ENCODE assay signal across 8 mouse cellular contexts in genomic region chr19:32755792-32756635, GRCm38 (mm10). TPM values are rescaled to one million over a fixed set of nuclear protein-coding genes. Genes with fewer than 3 reads are reported as not detected.
A peak's percentile ranks its signal among the peaks of the same experiment; 100 is the strongest.
DNase-seq lines count a peak whose midpoint lies in the region; ATAC-seq and TF ChIP-seq lines count a peak whose summit lies in the region.

No protein-coding gene starts in this region.

- TF ChIP-seq CTCF in testis, adult 2 months (IDR thresholded peaks at IDR 0.05; ENCODE audit: control insufficient read depth, insufficient read depth, insufficient replicate concordance, low read depth, low read length), result no peak; the same call in 1 of the 2 replicates

- H3K4me2 ChIP-seq in heart, embryonic 16.5 days (ENCODE audit: low read depth, low read length), result peak overlapping the region; percentile 98
- H3K4me2 ChIP-seq in liver, embryonic 16.5 days (ENCODE audit: low read depth, low read length), result peak overlapping the region; percentile 100
- peak overlapping the region; percentile 94 for H3K4me2 ChIP-seq in neural tube, embryonic 13.5 days

- DNase-seq in CD8-positive naive resting alpha-beta T cell, adult 2 months (ENCODE audit: low read depth in 2 of 2, low spot score in 2 of 2), result peak; percentile 89 to 94
- peak; percentile 96 for DNase-seq in c-Kit-positive CD71-negative TER-119-negative erythroid progenitor cells, embryonic 14.5 days (ENCODE audit: low read depth)
- peak; percentile 96 for DNase-seq in forebrain, embryonic 10.5 days (ENCODE audit: extremely low spot score, low spot score)
- peak; percentile 98 to 99 for DNase-seq in kidney, postnatal 36 days

- H3K27ac ChIP-seq in forebrain, embryonic 10.5 days, result peak overlapping the region; percentile 98
- peak overlapping the region; percentile 99 for H3K27ac ChIP-seq in heart, embryonic 16.5 days (ENCODE audit: low read length)
- H3K27ac ChIP-seq in liver, embryonic 16.5 days (ENCODE audit: low read length), result peak overlapping the region; percentile 92
- H3K27ac ChIP-seq in neural tube, embryonic 13.5 days (replicated peaks), result peak overlapping the region; percentile 99
- peak overlapping the region; percentile 99 for H3K27ac ChIP-seq in testis, adult 2 months (ENCODE audit: control insufficient read depth, insufficient read depth, low read depth, low read length)

- peaks cover under 1% of the 10 kb centered on the region; the same call in 1 of the 2 replicates for H3K36me3 ChIP-seq in forebrain, embryonic 10.5 days (replicated peaks)
- H3K36me3 ChIP-seq in heart, embryonic 16.5 days (ENCODE audit: control insufficient read depth, insufficient read depth), result no peaks in the 10 kb centered on the region
- no peaks in the 10 kb centered on the region for H3K36me3 ChIP-seq in liver, embryonic 16.5 days (ENCODE audit: control insufficient read depth, insufficient read depth)
- no peaks in the 10 kb centered on the region for H3K36me3 ChIP-seq in neural tube, embryonic 13.5 days
- H3K36me3 ChIP-seq in testis, adult 2 months (ENCODE audit: control insufficient read depth, insufficient read depth, low read length), result no peaks in the 10 kb centered on the region

- peaks cover 15% of the 10 kb centered on the region for H3K27me3 ChIP-seq in forebrain, embryonic 10.5 days (ENCODE audit: poor library complexity, severe bottlenecking)
- no peaks in the 10 kb centered on the region for H3K27me3 ChIP-seq in heart, embryonic 16.5 days (ENCODE audit: control insufficient read depth, insufficient read depth, low read length)
- H3K27me3 ChIP-seq in liver, embryonic 16.5 days (ENCODE audit: control insufficient read depth, insufficient read depth, low read depth, low read length), result peaks cover 3% of the 10 kb centered on the region; the same call in 1 of the 2 replicates
- no peaks in the 10 kb centered on the region for H3K27me3 ChIP-seq in neural tube, embryonic 13.5 days
- H3K27me3 ChIP-seq in testis, adult 2 months (ENCODE audit: control insufficient read depth, insufficient read depth, low read length), result no peaks in the 10 kb centered on the region

- TF ChIP-seq POLR2A in testis, adult 2 months (IDR thresholded peaks at IDR 0.05; ENCODE audit: control insufficient read depth, low read depth, low read length), result peak; percentile 48; the same call in 1 of the 2 replicates

- under 1% methylated on average over 53 of the region's 53 CpGs for WGBS in forebrain, embryonic 10.5 days
- WGBS in heart, embryonic 16.5 days, result under 1% methylated on average over 53 of the region's 53 CpGs
- WGBS in liver, embryonic 16.5 days (ENCODE audit: insufficient replicate concordance), result under 1% methylated on average over 51 of the region's 53 CpGs
- WGBS in neural tube, embryonic 13.5 days, result under 1% methylated on average over 53 of the region's 53 CpGs

- peak; percentile 78 for ATAC-seq in heart, embryonic 16.5 days (replicated peaks; ENCODE audit: extremely low read depth, insufficient read depth, low FRiP score)
- ATAC-seq in liver, embryonic 16.5 days (ENCODE audit: low read depth), result peak; percentile 64
- ATAC-seq in neural tube, embryonic 13.5 days (ENCODE audit: low read depth), result peak; percentile 86

- no peaks in the 10 kb centered on the region for H3K9me3 ChIP-seq in forebrain, embryonic 10.5 days
- no peaks in the 10 kb centered on the region for H3K9me3 ChIP-seq in heart, embryonic 16.5 days (replicated peaks; ENCODE audit: control insufficient read depth, low read length)
- H3K9me3 ChIP-seq in liver, embryonic 16.5 days (replicated peaks; ENCODE audit: control insufficient read depth, low read length), result no peaks in the 10 kb centered on the region
- no peaks in the 10 kb centered on the region for H3K9me3 ChIP-seq in neural tube, embryonic 13.5 days

- H3K4me1 ChIP-seq in forebrain, embryonic 10.5 days, result peaks cover 37% of the 10 kb centered on the region
- H3K4me1 ChIP-seq in heart, embryonic 16.5 days (ENCODE audit: control insufficient read depth, insufficient read depth, low read length), result peaks cover 15% of the 10 kb centered on the region
- H3K4me1 ChIP-seq in liver, embryonic 16.5 days (ENCODE audit: control insufficient read depth, low read depth, low read length), result peaks cover 19% of the 10 kb centered on the region
- peaks cover 34% of the 10 kb centered on the region for H3K4me1 ChIP-seq in neural tube, embryonic 13.5 days (replicated peaks)
- peaks cover 9% of the 10 kb centered on the region for H3K4me1 ChIP-seq in testis, adult 2 months (ENCODE audit: control insufficient read depth, insufficient read depth, low read length)

- peak overlapping the region; percentile 89 for H3K9ac ChIP-seq in heart, embryonic 16.5 days (ENCODE audit: low read length)
- peak overlapping the region; percentile 66 for H3K9ac ChIP-seq in liver, embryonic 16.5 days (ENCODE audit: low read depth, low read length)
- peak overlapping the region; percentile 93 for H3K9ac ChIP-seq in neural tube, embryonic 13.5 days

- H3K4me3 ChIP-seq in forebrain, embryonic 10.5 days, result peak overlapping the region; percentile 97
- H3K4me3 ChIP-seq in heart, embryonic 16.5 days (ENCODE audit: low read length), result peak overlapping the region; percentile 92
- peak overlapping the region; percentile 98 for H3K4me3 ChIP-seq in liver, embryonic 16.5 days (ENCODE audit: low read depth, low read length)
- peak overlapping the region; percentile 96 for H3K4me3 ChIP-seq in neural tube, embryonic 13.5 days
- peak overlapping the region; percentile 85 for H3K4me3 ChIP-seq in testis, adult 2 months (ENCODE audit: control insufficient read depth, low read depth, low read length)

RNA-seq across cellular contexts. Expression of gene Pten, which starts 1.3 kb away (rescaled TPM):
- 7.3 and 8.7 TPM in 2 replicates for polyA plus RNA-seq in forebrain, embryonic 10.5 days (2016; fragmentation: Nextera tagmentation; extraction: Ambion mirVana)
- 4.7 and 5.1 TPM in 2 replicates for polyA plus RNA-seq in heart, embryonic 16.5 days (2015; fragmentation: Nextera tagmentation; extraction: Ambion mirVana)
- polyA plus RNA-seq in liver, embryonic 16.5 days (2015; fragmentation: Nextera tagmentation; extraction: Ambion mirVana), result 2.2 and 2.4 TPM in 2 replicates
- 10.0 and 11.5 TPM in 2 replicates for polyA plus RNA-seq in neural tube, embryonic 13.5 days (2015; fragmentation: Nextera tagmentation; extraction: Ambion mirVana)
- polyA plus RNA-seq in testis, adult 2 months (2012; rRNA removed), result 15.1 and 15.4 TPM in 2 replicates

RNA-seq across cellular contexts. Expression of gene Atad1, which starts 16.4 kb away (rescaled TPM):
- 79.9 and 81.1 TPM in 2 replicates for polyA plus RNA-seq in forebrain, embryonic 10.5 days (2016; fragmentation: Nextera tagmentation; extraction: Ambion mirVana)
- polyA plus RNA-seq in heart, embryonic 16.5 days (2015; fragmentation: Nextera tagmentation; extraction: Ambion mirVana), result 62.1 and 64.7 TPM in 2 replicates
- 20.8 and 21.6 TPM in 2 replicates for polyA plus RNA-seq in liver, embryonic 16.5 days (2015; fragmentation: Nextera tagmentation; extraction: Ambion mirVana)
- 113 and 117 TPM in 2 replicates for polyA plus RNA-seq in neural tube, embryonic 13.5 days (2015; fragmentation: Nextera tagmentation; extraction: Ambion mirVana)
- polyA plus RNA-seq in testis, adult 2 months (2012; rRNA removed), result 66.6 and 90.4 TPM in 2 replicates

Comparison
In these comparisons a context has a peak if more than half of its experiments do, and no peak if none do; other contexts are left out.
1. Peak in every context shown above with its lines: DNase-seq, ATAC-seq, H3K4me3 ChIP-seq and H3K27ac ChIP-seq.